Mouse (Mus musculus) left cerebral cortex, adult 2 months (tissue): ENCODE results near the gene Cbx4. TPM values are rescaled to one million over a fixed set of nuclear protein-coding genes. Genes with fewer than 3 reads are reported as not detected.
"Not testable (repeated sequence)": the region's sequence is repeated elsewhere in the genome, so short reads cannot be mapped to it uniquely, and the experiment has no call there.

Experiments used
- DNase-seq, 2 experiments: peaks; one replicate each; pipeline ENCODE4 v3.0.0; 2021 to 2022; ENCODE audit warnings: low spot score in 2 of 2, mixed read lengths in 1 of 2; ENCODE audit errors: extremely low spot score in 1 of 2
- H3K27ac ChIP-seq: fragments of 200-600 bp; 2 replicates; pipeline ENCODE4 v1.8.1; 2022
- H3K4me3 ChIP-seq: fragments of 200-600 bp; 2 replicates; pipeline ENCODE4 v1.8.1; 2022
- CTCF ChIP-seq: fragments of 200-600 bp; IDR thresholded peaks from 2 replicates; pipeline ENCODE4 v1.8.1; 2022; ENCODE audit warnings: antibody characterized with exemption, mild to moderate bottlenecking, moderate library complexity
- intact Hi-C: fragments of 180-260 bp; cut with DNase I; formaldehyde crosslinking; loops from one replicate; pipeline ENCODE4 v1.15.1; 2025
- total RNA-seq, 2 experiments: library from RNA; stranded (reverse); gene quantifications; 2 replicates each; pipeline ENCODE4 v1.2.3; 2021

Cbx4 gene
- total RNA-seq, 2 experiments from 2014 or later: 51.4 to 54.3 TPM

- intact Hi-C loops: no loop called here
- no peak for DNase-seq
- no peak for TF ChIP-seq CTCF
- Histone ChIP-seq H3K4me3 (no peak overlapping the region), H3K27ac (no peak overlapping the region)
Measured at GRCm38 (mm10) chr11:119106289-119106688, 20.3 kb upstream of the Cbx4 start.

DNA sequence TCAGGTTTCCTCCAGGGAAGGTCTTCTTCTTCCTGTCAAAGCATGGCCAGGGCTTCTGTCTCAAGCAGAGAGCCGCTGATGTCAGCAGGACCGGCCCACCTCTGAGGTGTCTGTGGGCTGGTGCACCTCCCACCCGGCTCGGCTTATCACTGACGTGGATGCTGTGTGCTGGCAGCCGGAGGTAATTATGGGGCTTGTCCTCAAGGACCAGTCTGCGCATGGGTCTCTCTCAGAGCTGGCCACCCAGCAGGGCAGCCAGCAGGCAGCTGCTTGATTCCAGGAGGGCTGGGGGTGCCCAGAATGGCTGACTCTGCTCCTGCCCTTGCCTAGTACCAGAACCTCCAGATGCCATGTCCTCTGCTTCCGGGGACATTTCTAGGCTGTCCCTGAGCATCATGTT is 19.7 kb upstream of the Cbx4 start:
- intact Hi-C loops: no loop called here
- TF ChIP-seq CTCF: no peak
- no peak for DNase-seq
- Histone ChIP-seq H3K4me3 (no peak overlapping the region), H3K27ac (no peak overlapping the region; the same call in 1 of the 2 replicates)

DNA sequence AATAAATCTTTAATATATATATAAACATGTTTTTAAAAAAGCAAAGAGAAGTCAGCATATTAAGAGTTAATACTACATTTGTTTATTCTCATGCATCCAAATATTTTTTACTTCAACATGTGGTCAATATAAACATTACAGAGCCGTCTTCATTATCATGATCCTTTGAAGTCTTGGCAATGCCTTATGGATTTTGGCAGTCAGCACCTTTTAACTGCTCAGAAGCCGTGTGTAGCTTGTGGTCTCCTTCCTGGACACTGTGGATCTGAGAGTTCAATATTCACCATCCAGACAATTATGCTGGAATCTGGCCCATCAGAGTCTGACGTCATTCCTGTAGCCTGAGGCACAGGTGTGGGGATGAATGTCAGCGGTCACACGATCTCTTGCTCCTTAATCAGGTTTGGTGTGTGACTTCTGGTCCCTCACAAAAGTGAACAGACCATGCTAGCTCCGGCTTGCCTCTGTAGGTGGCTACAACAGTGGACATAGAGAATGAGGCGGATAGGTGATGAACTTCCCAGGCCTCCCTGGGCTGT is 19.1 kb upstream of the Cbx4 start:
- no peak for DNase-seq
- no peak for TF ChIP-seq CTCF
- Histone ChIP-seq H3K27ac (no peak overlapping the region), H3K4me3 (no peak overlapping the region)
- intact Hi-C loops: no loop called here

GRCm38 (mm10) chr11:119103991-119104390 is 18.0 kb upstream of the Cbx4 start:
- no peak for TF ChIP-seq CTCF
- H3K27ac ChIP-seq: no peak overlapping the region
- DNase-seq: no peak
- H3K4me3 ChIP-seq: no peak overlapping the region
- intact Hi-C loops: no loop called here

DNA sequence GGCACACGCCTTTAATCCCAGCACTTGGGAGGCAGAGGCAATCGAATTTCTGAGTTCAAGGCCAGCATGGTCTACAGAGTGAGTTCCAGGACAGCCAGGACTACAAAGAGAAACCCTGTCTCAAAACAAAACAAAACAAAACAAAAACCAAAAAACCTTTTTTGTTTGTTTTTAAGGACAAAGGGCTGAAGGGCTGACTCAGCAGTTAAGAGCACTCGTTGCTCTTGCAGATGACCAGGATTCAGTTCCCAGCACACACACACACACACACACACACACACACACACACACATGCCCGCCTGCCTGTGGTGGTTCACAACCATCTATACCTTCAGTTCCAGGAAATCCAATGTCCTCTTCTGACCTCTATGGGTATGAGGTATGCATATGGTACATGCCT is 14.3 kb upstream of the Cbx4 start:
- DNase-seq, H3K27ac ChIP-seq, H3K4me3 ChIP-seq, intact Hi-C loops: not testable (repeated sequence)

- Histone ChIP-seq H3K27ac (no peak overlapping the region), H3K4me3 (no peak overlapping the region)
- no peak for TF ChIP-seq CTCF
- intact Hi-C loops: no loop called here
- no peak for DNase-seq
Measured at GRCm38 (mm10) chr11:119098202-119098601, 12.2 kb upstream of the Cbx4 start.

GRCm38 (mm10) chr11:119095441-119095840 is 9.4 kb upstream of the Cbx4 start:
- no peak overlapping the region for H3K4me3 ChIP-seq
- TF ChIP-seq CTCF: no peak
- intact Hi-C loops: no loop called here
- DNase-seq: no peak
- H3K27ac ChIP-seq: no peak overlapping the region

DNA sequence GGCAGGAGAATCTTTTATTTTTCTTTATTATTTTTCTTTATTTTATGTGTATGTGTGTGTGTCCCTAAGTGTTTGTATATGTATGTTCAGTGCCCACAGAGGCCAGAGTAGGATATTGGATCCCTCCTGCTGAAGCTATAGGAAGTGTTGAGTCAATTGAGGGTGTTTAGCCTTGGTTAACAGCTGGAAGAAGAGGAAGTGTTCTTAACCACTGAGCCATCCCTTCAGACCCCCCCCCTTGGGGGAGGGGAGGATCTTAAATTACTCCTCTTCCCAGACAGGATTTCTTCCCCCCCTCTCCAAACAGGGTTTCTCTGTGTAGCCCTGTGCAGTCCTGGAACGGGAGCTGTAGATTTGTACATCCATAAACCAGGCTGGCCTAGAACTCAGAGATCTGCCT is 7.3 kb upstream of the Cbx4 start:
- no peak for DNase-seq
- Histone ChIP-seq H3K4me3 (no peak overlapping the region), H3K27ac (no peak overlapping the region)
- intact Hi-C loops: no loop called here
- no peak for TF ChIP-seq CTCF

- Histone ChIP-seq H3K27ac (no peak overlapping the region), H3K4me3 (no peak overlapping the region)
- TF ChIP-seq CTCF: no peak
- DNase-seq: no peak
- intact Hi-C loops: no loop called here
Measured at GRCm38 (mm10) chr11:119092286-119092685, 6.3 kb upstream of the Cbx4 start.

DNA sequence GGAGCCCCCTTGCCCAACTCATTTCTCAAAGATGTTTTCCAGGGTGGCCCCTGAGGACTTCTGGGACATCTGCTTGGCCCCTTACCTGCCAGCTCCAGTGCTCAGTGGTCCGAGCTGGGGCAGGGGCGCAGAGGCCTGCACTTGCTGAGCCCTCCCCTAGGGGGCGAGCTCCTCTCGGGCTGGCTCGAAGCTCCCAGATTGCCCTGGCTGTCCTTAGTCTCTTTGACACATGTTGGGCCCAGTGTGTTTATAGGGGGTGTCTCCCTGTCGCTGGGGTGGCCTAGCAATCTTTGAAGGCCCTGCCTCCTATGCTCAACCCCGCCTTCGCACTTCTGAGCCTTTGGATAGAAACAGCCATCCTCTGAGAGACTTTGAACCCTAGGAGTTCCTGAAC is 5.6 kb upstream of the Cbx4 start:
- intact Hi-C loops: no loop called here
- H3K4me3 ChIP-seq: no peak overlapping the region
- H3K27ac ChIP-seq: no peak overlapping the region
- peak; percentile 34 to 42 for DNase-seq
- peak; percentile 75 for TF ChIP-seq CTCF

GRCm38 (mm10) chr11:119090961-119091597 is 5.1 kb upstream of the Cbx4 start:
- intact Hi-C loops: no loop called here
- Histone ChIP-seq H3K4me3 (peak overlapping the region; percentile 49), H3K27ac (no peak overlapping the region)
- TF ChIP-seq CTCF: no peak
- peak in 1 of 2 experiments; percentile 44 for DNase-seq

- TF ChIP-seq CTCF: no peak
- Histone ChIP-seq H3K27ac (no peak overlapping the region), H3K4me3 (peak overlapping the region; percentile 49)
- no peak for DNase-seq
- intact Hi-C loops: no loop called here
Measured at GRCm38 (mm10) chr11:119090076-119090960, 4.3 kb upstream of the Cbx4 start.
